Mouse (Mus musculus) limb, embryonic 13.5 days (tissue): ENCODE data around the gene Npepps. TPM values are rescaled to one million over a fixed set of nuclear protein-coding genes. Genes with fewer than 3 reads are reported as not detected.

ENCODE experiments used
- ATAC-seq: fragments of 200-750 bp; cut with Nextera tagmentation; 2 replicates; pipeline ENCODE4 v1.8.0; 2017; ENCODE audit warnings: low read depth, moderate number of reproducible peaks, moderate TSS enrichment; ENCODE audit not compliant: low FRiP score
- H3K27ac ChIP-seq: fragments of 300-500 bp; sonication (generic); 2 replicates; pipeline ENCODE4 v1.5.1; 2015; ENCODE audit warnings: inconsistent platforms, mild to moderate bottlenecking, moderate library complexity
- H3K27me3 ChIP-seq: fragments of 300-500 bp; sonication (generic); 2 replicates; pipeline ENCODE4 v1.6.1; 2015; ENCODE audit warnings: mild to moderate bottlenecking, inconsistent platforms
- H3K36me3 ChIP-seq: fragments of 300-500 bp; sonication (generic); 2 replicates; pipeline ENCODE4 v1.6.1; 2015; ENCODE audit warnings: inconsistent platforms, mild to moderate bottlenecking, moderate library complexity
- H3K4me1 ChIP-seq: fragments of 300-500 bp; sonication (generic); 2 replicates; pipeline ENCODE4 v1.6.1; 2015; ENCODE audit warnings: inconsistent platforms
- H3K4me2 ChIP-seq: fragments of 300-500 bp; sonication (generic); replicated peaks from 2 replicates; pipeline ENCODE4 v1.6.1; 2015; ENCODE audit warnings: inconsistent platforms, mild to moderate bottlenecking, moderate library complexity
- H3K4me3 ChIP-seq: fragments of 300-500 bp; sonication (generic); 2 replicates; pipeline ENCODE4 v1.5.1; 2015; ENCODE audit warnings: moderate library complexity, mild to moderate bottlenecking, inconsistent platforms
- H3K9ac ChIP-seq: fragments of 300-500 bp; sonication (generic); 2 replicates; pipeline ENCODE4 v1.6.1; 2015; ENCODE audit warnings: mild to moderate bottlenecking, inconsistent platforms
- H3K9me3 ChIP-seq: fragments of 300-500 bp; sonication (generic); 2 replicates; pipeline ENCODE4 v1.6.1; 2016; ENCODE audit warnings: inconsistent platforms
- WGBS: fragments of 180-500 bp; shearing (Covaris S2); methylation state at CpG from one replicate; pipeline ENCODE4 v1.1.7; 2015; 5-methylcytosine and 5-hydroxymethylcytosine counted together
- polyA plus RNA-seq: library from polyadenylated mRNA; unstranded; fragments of >200 nt; fragmentation: Nextera tagmentation; extraction: Ambion mirVana; gene quantifications from 2 replicates; pipeline ENCODE4 v1.2.1, GENCODE M21; 2015

Gene Npepps
- polyA plus RNA-seq, 1 experiment from 2014 or later = 96.0 TPM

DNA sequence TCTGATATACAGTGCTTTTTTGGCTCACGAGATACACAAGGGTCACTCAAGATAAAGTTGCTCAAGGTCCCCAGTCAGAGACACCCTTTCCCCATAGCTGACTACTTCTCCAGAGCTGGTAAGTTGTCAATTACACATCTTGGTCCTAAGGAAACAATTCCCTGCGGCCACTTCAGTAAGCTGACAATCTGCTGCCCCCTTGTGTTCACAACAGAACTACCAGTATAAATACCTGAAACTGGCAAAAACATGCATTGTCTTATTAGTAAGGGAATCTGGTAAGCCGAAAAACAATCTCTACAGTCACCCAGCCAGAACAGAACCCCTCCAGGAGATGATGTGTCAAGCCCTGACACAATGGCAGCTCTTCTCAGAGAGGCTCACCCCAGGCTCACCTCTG lies 103.6 kb downstream of the Npepps start:
- no peak overlapping the region for H3K4me2 ChIP-seq
- no peaks in the 10 kb centered on the region for H3K4me1 ChIP-seq
- no peaks in the 10 kb centered on the region for H3K27me3 ChIP-seq
- ATAC-seq = no peak
- H3K9ac ChIP-seq = no peak overlapping the region
- no peak overlapping the region for H3K27ac ChIP-seq
- WGBS = 55% methylated on average over 3 of the region's 3 CpGs
- no peak overlapping the region for H3K4me3 ChIP-seq
- no peaks in the 10 kb centered on the region for H3K9me3 ChIP-seq
- H3K36me3 ChIP-seq = peaks cover 96% of the 10 kb centered on the region

DNA sequence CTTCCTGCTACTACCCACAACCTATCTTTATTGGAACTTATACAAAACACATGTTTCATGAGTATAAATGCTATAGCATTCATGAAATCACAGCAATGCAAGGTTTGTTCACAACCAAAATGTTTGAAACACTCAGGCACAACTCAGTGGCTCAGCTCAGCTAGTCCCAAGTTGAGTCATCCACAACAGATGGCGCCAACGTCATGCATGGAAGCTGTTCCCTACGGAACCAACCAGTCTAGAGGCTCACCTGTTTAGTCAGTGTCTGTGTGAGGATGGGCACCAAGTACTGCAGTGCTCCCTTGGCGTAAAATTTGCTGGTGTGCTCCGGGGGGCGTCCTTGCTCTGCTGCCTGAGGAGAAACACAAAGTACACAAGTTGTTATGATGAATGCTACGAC lies 104.9 kb downstream of the Npepps start:
- Histone ChIP-seq H3K36me3 (peaks cover 96% of the 10 kb centered on the region), H3K9me3 (no peaks in the 10 kb centered on the region), H3K4me3 (no peak overlapping the region), H3K9ac (no peak overlapping the region), H3K4me2 (no peak overlapping the region), H3K27ac (no peak overlapping the region), H3K4me1 (no peaks in the 10 kb centered on the region), H3K27me3 (no peaks in the 10 kb centered on the region)
- WGBS = 94% methylated on average over 7 of the region's 7 CpGs
- no peak for ATAC-seq

DNA sequence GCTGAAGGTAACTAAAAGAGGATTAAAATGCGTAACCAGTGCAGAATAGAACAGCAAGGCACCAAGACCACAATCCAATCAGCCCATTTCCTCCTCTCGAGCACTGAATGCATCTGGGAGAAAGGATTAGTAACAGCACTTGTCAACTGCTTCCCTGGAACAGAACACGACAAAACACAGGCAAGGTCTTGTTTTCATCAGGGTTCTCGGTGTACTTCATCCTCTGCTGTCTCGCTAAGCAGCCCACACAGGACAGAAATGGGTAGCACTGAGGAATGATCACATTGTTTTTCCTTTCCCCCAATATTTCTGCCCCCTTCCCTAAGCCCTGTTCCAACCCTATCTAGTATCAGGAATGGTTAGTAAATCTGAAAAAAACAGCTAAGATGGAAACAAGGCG lies 120.1 kb downstream of the Npepps start:
- Histone ChIP-seq H3K9me3 (no peaks in the 10 kb centered on the region; the same call in 1 of the 2 replicates), H3K27ac (no peak overlapping the region; the same call in 1 of the 2 replicates), H3K36me3 (peaks cover 89% of the 10 kb centered on the region), H3K4me2 (no peak overlapping the region), H3K4me3 (no peak overlapping the region), H3K9ac (no peak overlapping the region), H3K4me1 (no peaks in the 10 kb centered on the region), H3K27me3 (no peaks in the 10 kb centered on the region)
- no peak for ATAC-seq
- WGBS = 77% methylated on average over 6 of the region's 6 CpGs

DNA sequence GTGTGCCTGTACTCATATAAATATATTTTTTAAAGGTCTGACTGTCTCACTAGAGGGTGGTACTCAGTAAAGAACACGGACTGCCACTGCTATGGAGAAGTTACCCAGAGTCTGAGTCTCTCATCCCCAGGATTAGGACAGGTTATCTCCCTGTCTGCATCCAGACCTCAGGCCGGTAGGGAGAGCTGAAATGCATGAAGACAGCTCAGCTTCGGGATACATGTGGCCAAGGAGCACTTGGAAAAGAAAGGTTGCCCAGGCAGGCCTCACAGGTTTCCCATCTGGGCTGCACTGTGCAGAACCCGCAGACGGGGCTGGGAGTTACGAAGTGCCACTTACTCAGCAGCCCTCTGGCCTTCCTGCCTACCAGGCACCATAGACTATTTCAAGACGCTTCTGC lies 123.4 kb downstream of the Npepps start:
- no peak for ATAC-seq
- H3K4me2 ChIP-seq = no peak overlapping the region
- 77% methylated on average over 7 of the region's 7 CpGs for WGBS

More for the DNA sequence above, 123.4 kb downstream of the Npepps start:
- Histone ChIP-seq H3K27ac (no peak overlapping the region), H3K36me3 (peaks cover 64% of the 10 kb centered on the region), H3K4me1 (peaks cover 15% of the 10 kb centered on the region), H3K9me3 (no peaks in the 10 kb centered on the region; the same call in 1 of the 2 replicates), H3K27me3 (no peaks in the 10 kb centered on the region), H3K9ac (no peak overlapping the region; the same call in 1 of the 2 replicates), H3K4me3 (no peak overlapping the region)

Other genes with a start within 250 kb of the Npepps start
- 0.92 and 0.98 TPM in 2 replicates for gene Lrrc46, start 239.2 kb downstream of the Npepps start, polyA plus RNA-seq
- gene Mrpl10, start 239.1 kb downstream of the Npepps start, polyA plus RNA-seq = 81.9 and 83.2 TPM in 2 replicates
- gene Osbpl7, start 230.0 kb downstream of the Npepps start, polyA plus RNA-seq = 8.9 and 10.1 TPM in 2 replicates
- 0.09 TPM in 1 of 2 replicates, not detected in the other for gene Tbx21, start 165.3 kb downstream of the Npepps start, polyA plus RNA-seq
- gene Tbkbp1, start 129.1 kb downstream of the Npepps start, polyA plus RNA-seq = 8.2 and 8.4 TPM in 2 replicates
- 57.3 and 59.2 TPM in 2 replicates for gene Kpnb1, start 92.8 kb downstream of the Npepps start, polyA plus RNA-seq
- gene Mrpl45, start 35.1 kb upstream of the Npepps start, polyA plus RNA-seq = 42.5 and 45.8 TPM in 2 replicates
- 0.04 and 0.09 TPM in 2 replicates for gene Gpr179, start 71.4 kb upstream of the Npepps start, polyA plus RNA-seq
- gene Socs7, start 81.9 kb upstream of the Npepps start, polyA plus RNA-seq = 4.4 and 4.9 TPM in 2 replicates
- 6.7 and 7.2 TPM in 2 replicates for gene Arhgap23, start 134.9 kb upstream of the Npepps start, polyA plus RNA-seq
- gene 4933428G20Rik, start 219.7 kb upstream of the Npepps start, polyA plus RNA-seq = 1.1 and 1.5 TPM in 2 replicates